Mouse (Mus musculus): ENCODE data around the gene Il17rc.

Gene Il17rc

DNA sequence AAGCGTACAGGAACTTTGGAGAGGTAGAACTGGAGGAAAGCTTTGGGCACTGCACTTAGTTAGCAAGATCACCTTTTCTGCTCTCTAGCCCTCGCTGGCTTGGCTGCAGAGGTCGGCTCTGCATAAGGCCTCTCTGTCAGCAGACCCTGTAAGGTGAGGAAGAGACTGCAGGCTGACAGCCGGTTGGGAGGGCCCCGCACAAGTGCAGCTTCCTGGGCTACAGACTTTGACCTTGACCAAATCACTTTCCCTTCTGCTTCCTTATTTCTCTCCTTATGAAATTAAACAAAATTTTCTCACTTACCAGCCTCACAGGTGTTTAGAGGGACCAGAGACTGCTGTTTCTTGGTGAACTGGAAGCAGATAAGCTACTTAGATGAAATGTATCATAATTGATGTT lies 16.2 kb upstream of the Il17rc start:
- no peak for DNase-seq (ENCODE audit: low spot score in 2 of 2)

DNA sequence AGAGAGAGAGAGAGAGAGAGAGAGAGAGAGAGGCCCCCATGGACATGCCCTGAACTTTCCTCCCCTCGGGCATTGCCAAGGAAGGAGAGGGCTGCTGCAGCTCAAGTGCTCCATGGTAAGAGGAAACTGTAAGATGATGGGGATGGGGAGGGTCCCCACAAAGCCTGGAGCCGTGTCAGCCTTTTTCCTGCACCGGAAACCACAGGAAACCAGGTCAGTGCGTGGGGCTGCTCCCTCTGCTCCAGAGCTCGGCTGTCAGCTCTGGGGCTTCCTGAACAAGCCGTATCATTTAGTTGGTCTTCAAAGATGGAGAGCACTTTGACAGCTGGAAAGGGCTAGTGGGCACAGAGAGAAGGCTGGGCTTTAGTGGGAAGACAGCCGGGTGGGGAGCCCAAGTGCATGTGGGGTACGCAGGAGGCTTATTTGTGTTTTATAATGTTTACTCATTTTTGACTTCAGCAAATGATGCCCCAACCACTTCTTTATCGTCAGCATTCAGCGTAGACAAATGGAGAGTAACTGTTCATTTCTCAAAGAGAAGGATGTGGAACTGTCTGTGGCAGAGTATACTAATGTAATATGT lies 13.2 kb upstream of the Il17rc start, which contains the start of gene Il17re:
Gene Il17re, plus strand, starts transcription at position 533 of the 583 bp plus-strand sequence.
- no peak for DNase-seq (ENCODE audit: low spot score in 2 of 2)

DNA sequence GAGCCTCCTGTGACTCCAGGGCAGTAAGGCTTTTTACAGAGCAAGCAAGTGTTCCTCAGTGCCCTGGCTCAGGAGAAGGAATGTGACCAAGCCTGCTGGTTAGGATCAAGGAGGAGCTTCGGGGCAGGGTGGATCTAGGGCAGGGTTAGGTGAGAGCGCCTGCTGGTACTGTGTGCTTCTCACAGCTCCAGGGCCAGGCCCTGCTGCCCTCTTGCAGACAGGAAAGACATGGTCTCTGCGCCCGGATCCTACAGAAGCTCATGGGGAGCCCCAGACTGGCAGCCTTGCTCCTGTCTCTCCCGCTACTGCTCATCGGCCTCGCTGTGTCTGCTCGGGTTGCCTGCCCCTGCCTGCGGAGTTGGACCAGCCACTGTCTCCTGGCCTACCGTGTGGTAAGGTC lies 12.6 kb upstream of the Il17rc start:
- no peak for DNase-seq (ENCODE audit: low spot score in 2 of 2)

DNA sequence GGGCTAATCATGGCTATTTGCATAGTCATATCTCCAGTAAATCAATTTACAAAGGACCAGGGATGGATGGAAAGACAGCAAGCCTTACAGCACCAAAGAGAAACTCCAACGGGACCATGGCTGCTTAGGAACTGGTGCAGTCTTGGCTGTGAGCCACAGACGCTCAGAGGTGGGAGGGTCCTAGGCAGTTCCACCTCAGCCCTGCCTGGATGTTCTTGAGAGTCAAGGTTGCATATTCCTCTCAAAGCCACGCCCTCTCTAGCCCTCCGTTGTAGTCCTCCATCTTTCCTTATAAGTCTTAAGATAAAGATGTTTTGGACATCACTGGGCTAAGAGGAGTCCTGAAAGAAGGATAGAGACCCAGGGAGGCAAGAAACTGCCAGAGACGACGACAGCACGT lies 7.2 kb upstream of the Il17rc start:
- no peak for DNase-seq (ENCODE audit: low spot score in 2 of 2)

DNA sequence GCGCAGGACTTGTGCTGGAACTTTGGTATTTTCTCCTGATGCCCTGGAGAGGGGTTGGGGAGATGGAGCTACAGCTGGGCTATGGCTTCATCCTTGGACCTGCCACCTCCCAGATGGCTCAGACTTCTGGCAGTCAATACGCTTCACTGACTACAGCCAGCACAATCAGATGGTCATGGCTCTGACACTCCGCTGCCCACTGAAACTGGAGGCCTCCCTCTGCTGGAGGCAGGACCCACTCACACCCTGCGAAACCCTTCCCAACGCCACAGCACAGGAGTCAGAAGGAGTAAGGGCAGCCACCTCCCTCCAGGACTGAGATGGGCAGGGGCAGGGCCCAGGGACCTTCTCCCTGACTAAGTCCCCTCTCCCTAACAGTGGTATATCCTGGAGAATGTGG lies 5.6 kb upstream of the Il17rc start:
- no peak for DNase-seq (ENCODE audit: low spot score in 2 of 2)

DNA sequence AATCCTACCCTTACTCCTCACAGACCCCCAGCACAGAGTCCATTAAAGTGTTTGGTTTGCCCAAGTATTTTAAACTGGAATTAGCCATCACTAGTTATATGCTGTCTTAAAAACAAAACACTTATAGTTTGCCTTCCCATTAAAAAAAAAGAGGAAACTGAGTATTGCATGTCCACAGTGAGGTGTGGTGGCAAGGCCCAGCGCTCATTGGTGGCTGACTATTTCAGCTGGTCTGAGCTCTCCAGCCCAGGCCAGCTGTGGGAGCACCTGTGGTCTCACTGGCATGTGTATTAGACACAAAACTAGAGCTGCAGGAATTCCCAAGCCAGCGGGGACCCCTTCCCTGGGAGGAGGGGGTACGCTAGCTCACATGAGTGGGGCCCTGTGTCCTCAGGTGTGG lies 2.7 kb upstream of the Il17rc start:
- no peak for DNase-seq (ENCODE audit: low spot score in 2 of 2)

DNA sequence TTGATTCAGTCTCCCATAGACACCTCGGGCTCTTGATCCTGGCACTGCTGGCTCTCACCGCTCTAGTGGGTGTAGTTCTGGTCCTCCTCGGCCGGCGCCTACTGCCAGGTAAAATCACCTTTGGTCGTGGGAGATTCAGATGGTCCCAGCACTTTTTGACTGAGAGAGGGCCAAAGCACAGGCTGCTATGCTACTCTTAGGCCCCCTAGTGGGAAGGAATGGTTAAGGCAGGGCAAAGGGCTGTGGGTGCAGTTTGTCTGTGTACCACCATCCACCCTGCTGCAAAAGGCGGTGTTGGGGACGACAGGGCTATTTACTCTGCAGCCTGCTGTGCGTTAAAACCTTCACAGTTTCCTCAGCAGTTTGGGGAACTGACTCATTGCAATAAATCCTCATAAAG lies 2.2 kb upstream of the Il17rc start:
- DNase-seq (ENCODE audit: low spot score in 2 of 2): peak; percentile 54 to 67

DNA sequence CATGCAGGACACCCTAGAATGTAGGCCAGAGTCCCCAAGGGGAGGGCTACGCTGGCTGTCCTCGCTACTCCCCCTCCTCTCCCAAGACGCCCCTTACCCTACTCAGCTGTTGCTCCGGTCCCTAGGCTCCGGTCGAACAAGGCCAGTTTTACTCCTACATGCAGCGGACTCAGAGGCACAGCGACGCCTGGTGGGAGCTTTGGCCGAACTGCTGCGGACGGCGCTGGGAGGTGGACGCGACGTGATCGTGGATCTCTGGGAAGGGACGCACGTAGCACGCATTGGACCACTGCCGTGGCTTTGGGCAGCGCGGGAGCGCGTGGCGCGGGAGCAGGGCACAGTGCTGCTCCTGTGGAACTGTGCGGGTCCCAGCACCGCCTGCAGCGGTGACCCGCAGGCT lies 1.8 kb upstream of the Il17rc start:
- DNase-seq (ENCODE audit: low spot score in 2 of 2): peak; percentile 65 to 76

DNA sequence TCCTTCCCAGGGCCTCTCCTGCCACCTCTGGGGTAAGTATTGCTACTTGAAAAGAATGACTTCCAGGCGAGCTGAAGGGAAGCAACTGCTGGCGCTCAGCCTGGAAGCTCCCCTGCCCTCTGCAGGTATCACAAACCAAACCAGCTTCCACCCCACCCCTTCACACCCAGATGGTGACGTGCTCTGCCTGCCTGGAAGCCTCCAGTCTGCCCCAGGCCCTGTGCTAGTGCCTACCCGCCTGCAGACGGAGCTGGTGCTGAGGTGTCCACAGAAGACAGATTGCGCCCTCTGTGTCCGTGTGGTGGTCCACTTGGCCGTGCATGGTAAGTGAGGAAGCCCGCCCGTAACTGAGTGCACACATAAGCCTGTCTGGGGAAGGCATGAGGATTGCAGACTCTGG lies 834 bp downstream of the Il17rc start:
- DNase-seq (ENCODE audit: low spot score in 2 of 2): no peak

DNA sequence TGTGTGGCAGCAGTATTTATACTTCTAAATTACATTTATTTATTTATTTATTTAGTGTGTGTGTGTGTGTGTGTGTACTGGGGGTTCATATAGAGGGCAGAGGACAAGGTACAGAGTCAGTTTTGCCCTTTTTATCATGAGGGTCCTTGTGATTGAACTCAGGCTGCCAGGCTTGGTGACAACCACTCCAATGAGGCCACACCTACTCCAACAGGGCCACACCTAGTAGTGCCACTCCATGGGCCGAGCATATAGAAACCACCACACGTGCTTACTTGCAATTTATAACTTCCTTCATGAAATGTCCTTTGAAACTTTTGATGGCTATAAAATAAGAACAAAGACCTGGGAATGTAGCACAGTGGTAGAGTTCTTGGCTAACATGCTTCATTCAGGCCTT lies 2.0 kb downstream of the Il17rc start:
- DNase-seq (ENCODE audit: low spot score in 2 of 2): no peak

DNA sequence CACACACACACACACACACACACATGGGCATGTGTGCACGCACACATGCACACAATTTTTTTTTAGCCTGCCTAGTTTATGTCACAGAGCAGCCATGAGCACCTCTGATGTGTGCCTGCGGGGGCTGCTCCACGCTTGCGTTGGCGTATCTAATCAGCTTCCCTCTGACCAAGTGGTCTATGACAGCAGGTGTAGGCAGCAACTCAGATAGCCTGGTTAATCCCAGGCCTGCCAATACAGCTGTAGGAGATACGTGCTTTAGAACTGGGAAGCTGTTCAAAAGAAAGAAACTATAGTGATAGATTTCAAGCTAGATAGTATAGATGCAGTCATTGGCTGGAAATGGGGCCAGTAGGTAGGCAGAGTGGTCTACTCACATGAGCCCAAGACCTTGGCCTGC lies 2.5 kb downstream of the Il17rc start:
- DNase-seq (ENCODE audit: low spot score in 2 of 2): no peak

DNA sequence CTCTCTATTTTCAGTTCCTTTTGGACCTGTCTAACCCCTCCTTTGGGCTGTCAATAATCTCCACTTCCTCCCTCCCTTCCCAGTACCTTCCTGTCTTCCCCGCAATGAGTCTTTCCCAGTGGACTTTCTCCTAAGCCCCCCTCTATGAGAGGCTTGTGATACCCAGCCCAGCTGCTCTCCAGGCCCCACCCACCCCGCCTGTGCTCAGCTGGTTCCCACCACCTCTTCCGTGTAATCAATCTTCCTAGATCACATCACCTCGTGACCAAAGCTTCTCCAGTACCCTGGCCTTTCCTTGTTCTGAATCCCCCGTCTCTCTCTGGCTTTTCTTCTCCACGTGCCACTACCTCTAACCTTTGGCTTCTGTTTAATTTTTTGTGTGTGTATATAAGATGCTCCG lies 6.1 kb downstream of the Il17rc start:
- DNase-seq (ENCODE audit: low spot score in 2 of 2): no peak

DNA sequence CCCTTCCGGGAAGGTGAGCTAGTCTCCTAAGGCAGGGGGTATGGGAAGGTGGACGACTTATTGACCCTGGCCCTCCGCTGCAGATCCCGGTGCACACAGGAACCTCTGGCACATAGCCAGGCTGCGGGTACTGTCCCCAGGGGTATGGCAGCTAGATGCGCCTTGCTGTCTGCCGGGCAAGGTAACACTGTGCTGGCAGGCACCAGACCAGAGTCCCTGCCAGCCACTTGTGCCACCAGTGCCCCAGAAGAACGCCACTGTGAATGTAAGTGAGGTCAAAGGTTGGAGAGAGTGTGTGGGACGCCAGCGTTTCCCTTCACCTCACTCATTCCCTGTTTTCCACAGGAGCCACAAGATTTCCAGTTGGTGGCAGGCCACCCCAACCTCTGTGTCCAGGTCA lies 7.7 kb downstream of the Il17rc start:
- DNase-seq (ENCODE audit: low spot score in 2 of 2): no peak

DNA sequence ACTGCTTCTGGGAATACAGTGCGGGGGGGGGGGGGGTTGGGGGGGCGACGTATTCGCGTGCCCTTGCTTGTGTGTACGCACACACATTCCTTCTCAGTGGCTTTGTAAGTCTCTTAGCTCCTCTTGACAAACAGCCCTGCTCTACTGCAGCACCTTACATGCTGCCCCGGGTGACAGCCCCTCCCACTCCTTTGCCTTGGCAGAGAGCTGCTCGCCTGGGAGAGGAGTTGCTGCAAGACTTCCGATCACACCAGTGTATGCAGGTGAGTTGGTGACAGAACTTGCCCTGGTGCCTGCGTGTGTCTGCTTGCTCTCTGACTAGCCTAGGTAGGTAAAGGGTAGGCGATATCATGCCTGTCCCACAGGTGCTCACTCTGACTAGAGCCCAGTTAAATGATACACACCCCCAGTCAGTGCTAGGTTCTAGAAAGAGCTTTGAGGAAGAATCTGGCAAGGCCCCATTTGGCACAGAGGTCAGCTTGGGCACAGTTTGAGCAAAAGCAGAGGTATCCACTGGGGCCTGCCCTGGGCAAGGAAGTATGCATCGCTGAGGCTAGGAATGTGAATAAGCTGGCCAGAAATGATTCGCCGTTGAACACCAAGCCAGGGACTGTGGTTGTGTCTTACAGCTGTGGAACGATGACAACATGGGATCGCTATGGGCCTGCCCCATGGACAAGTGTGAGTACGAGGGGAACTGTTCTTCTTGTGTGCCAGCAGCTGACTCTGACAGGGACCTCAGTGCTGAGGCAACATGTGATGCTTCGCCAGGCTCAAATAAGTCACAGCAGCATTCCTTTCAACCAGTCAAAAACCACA lies 9.5 kb downstream of the Il17rc start:
- no peak for DNase-seq (ENCODE audit: low spot score in 2 of 2)

DNA sequence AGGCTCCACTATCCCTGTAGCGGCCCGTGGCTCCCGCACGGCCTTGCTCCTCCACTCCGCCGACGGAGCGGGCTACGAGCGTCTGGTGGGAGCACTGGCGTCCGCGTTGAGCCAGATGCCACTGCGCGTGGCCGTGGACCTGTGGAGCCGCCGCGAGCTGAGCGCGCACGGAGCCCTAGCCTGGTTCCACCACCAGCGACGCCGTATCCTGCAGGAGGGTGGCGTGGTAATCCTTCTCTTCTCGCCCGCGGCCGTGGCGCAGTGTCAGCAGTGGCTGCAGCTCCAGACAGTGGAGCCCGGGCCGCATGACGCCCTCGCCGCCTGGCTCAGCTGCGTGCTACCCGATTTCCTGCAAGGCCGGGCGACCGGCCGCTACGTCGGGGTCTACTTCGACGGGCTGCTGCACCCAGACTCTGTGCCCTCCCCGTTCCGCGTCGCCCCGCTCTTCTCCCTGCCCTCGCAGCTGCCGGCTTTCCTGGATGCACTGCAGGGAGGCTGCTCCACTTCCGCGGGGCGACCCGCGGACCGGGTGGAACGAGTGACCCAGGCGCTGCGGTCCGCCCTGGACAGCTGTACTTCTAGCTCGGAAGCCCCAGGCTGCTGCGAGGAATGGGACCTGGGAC lies 11.4 kb downstream of the Il17rc start:
- no peak for DNase-seq (ENCODE audit: low spot score in 2 of 2)

DNA sequence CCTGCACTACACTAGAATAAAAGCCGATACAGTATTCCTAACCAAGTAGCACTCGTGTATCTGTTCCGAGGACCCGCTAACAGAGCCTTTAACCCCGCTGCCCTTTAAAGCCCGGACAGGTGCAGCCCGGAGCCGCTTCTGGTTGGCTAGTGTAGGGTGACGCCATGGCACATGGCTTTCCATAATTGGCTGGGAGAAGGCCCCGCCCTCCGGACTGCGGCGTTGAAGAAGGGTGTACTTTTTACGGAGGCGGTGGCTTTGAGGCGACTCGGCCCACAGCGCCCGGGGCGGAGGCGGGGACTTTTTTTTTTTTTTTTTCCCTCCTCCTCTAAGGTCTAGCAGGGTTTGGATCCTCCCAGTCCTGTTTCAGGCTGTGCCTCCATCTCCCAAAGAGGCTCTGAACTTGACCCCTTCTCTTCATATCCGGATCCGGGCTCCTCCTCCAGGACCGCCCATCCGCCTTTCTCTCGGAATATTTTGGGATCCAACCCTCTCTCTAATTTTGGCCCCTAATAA lies 11.9 kb downstream of the Il17rc start, which contains the start of gene Creld1:
Gene Creld1, plus strand, starts transcription at position 198 of the 516 bp plus-strand sequence.
- peak; percentile 93 to 94 for DNase-seq (ENCODE audit: low spot score in 2 of 2)

DNA sequence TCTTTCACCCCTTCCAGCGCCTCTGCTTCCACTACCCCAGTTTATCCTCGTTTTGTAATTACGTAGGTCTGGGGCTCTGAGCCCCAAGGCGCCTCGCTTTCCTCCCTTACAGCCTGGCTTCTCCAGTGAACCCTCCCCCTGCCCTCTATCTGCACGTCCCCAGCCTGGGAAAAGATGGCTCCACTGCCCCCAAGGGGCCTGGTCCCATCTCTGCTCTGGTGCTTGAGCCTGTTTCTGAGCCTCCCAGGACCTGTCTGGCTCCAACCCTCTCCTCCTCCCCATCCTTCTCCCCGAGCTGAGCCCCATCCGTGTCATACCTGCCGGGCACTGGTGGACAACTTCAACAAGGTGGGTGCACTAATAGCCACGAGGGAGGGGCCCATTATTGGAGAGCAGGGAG lies 12.5 kb downstream of the Il17rc start:
- DNase-seq (ENCODE audit: low spot score in 2 of 2): no peak

DNA sequence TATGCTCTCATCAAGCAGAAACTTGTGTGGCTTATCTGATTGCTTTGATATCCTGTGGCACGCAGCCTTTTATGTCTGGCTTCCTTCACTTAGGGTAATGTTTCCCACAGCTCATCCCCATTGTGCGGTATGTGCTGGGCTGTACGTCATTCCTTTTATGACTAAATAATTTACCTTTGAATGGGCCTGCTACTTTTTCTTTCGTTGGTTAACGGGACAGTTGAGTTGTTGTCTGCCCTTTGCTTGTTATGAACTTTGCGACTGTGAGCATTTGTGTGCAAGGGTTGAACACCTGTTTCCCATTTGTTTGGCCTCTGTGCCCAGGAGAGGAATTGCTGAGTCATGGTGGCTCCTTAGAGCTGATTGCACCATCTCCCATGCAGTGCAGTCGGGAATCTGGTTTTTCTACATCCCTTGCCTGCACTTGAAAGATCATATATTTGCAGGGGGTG lies 15.9 kb downstream of the Il17rc start:
- no peak for DNase-seq (ENCODE audit: low spot score in 2 of 2)

DNA sequence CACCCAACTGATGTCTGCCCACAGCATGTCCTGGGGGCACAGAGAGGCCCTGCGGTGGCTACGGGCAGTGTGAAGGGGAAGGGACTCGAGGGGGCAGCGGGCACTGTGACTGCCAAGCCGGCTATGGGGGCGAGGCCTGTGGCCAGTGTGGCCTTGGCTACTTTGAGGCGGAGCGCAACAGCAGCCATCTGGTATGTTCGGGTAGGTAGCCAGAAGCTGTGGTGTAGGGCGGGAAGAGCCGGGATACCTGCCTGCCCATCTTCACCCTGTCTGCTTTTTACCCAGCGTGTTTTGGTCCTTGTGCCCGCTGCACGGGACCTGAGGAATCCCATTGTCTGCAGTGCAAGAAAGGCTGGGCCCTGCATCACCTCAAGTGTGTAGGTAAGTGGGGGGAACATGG lies 18.2 kb downstream of the Il17rc start:
- no peak for DNase-seq (ENCODE audit: low spot score in 2 of 2)

DNA sequence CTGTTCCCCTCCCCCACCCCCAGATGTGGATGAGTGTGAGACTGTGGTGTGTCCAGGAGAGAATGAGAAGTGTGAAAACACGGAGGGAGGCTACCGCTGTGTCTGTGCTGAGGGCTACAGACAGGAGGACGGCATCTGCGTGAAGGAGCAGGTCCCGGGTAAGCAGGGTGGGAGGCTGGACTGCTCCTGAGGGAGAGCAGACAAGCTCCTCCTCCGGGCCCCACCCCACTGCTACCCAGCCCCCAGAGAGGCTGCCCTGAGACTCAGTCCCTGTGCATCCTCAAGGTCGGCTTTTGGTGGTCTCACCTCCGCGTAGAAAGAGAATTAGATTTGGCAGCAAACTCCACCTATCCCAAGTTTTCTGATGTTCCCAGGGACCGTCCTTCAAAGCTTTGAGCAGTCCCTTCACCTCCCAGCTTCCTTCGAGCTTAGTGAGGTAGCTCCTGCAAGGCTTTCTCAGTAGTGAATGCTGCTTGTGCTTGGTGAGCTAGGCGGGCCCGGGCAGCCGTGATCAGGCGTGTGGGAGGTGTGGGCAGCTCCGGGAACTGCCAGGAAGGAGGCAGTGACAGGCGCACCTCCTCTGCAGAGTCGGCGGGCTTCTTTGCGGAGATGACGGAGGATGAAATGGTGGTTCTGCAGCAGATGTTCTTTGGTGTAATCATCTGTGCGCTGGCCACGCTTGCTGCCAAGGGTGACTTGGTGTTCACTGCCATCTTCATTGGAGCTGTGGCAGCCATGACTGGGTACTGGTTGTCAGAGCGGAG lies 21.1 kb downstream of the Il17rc start:
- peak; percentile 58 to 71 for DNase-seq (ENCODE audit: low spot score in 2 of 2)

DNA sequence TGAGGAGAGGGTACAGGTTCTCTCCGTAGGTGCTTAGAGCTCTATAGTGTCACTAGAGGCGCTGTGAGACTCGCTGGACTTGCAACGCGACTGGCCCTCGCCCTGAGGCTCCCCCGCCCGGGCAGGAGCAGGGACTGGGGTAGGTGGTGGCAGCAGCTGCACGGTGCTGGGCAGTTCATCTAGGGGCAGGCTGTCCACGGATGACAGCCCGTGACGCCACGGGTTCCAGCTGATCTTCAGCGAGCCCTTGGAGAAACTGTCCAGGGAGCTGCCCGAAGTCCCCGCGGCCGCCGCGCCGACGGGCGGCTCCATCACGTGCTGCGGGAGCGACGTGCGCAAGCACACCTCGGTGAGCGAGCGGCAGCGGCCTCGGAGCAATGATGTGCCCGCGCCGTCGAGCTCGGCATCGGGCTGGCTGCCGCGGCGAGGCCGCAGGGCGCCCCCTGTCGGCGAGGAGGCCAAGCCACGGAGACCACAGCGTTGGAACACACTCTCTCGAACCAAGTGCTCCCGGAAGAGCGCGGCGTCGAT lies 23.1 kb downstream of the Il17rc start:
- DNase-seq (ENCODE audit: low spot score in 2 of 2): peak; percentile 62 to 73

Measured in frontal cortex, postnatal 36 days (tissue).